Mouse (Mus musculus): ENCODE measurements around the gene Cybc1. TPM values are rescaled to one million over a fixed set of nuclear protein-coding genes. Genes with fewer than 3 reads are reported as not detected.

The Cybc1 gene
- 26.9 and 27.4 TPM in 2 replicates for polyA plus RNA-seq (2015; fragmentation: Nextera tagmentation; extraction: Ambion mirVana)

DNA sequence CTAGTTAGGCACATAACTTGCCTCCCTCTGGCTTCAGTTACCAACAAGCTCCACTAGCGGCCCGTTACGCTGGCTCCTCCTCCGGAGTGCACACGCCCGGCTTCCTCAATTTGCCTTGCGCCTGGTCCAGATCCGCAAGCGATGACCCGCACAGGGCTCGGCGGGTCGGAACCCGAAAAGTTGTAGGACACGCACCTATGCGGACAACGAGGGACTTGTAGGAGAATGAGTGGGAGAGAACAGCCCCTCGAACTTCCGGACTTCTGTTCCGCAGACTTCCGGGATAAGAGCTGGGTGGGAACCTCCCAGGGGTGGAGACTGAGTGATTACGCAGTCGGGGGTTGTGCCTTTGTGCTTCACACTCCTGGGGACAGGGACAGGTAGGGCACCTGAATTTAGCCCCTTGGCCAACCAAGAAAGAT is at the start of gene Cybc1:
Gene Cybc1, minus strand, starts transcription at position 305 of the 422 bp plus-strand sequence.
- ATAC-seq (ENCODE audit: low FRiP score, low TSS enrichment) = peak; percentile 85
- TF ChIP-seq EP300 (optimal IDR thresholded peaks at IDR 0.05) = no peak
- TF ChIP-seq CTCF (IDR thresholded peaks at IDR 0.05; ENCODE audit: low read depth) = no peak
- H3K4me1 ChIP-seq (replicated peaks; ENCODE audit: control insufficient read depth, insufficient read depth) = peaks cover 6% of the 10 kb centered on the region; the same call in 1 of the 2 replicates
- H3K9ac ChIP-seq (ENCODE audit: low read length) = peak within 1 kb of the TSS; percentile 63
- peak within 1 kb of the TSS; percentile 57 for H3K4me3 ChIP-seq (ENCODE audit: low read depth, low read length)
- peak within 1 kb of the TSS; percentile 84 for H3K27ac ChIP-seq (replicated peaks)
- peak; percentile 86 for DNase-seq (ENCODE audit: low spot score)
- no peaks in the 10 kb centered on the region for H3K27me3 ChIP-seq (ENCODE audit: control insufficient read depth, insufficient read depth, low read length)
- H3K9me3 ChIP-seq (ENCODE audit: control insufficient read depth, low read length) = no peaks in the 10 kb centered on the region
- H3K4me2 ChIP-seq (replicated peaks; ENCODE audit: low read depth) = peak within 1 kb of the TSS; percentile 77
- H3K36me3 ChIP-seq (ENCODE audit: control insufficient read depth, insufficient read depth, low read length) = peaks cover 11% of the 10 kb centered on the region; the same call in 1 of the 2 replicates
- WGBS = under 1% methylated on average over 23 of the region's 23 CpGs

DNA sequence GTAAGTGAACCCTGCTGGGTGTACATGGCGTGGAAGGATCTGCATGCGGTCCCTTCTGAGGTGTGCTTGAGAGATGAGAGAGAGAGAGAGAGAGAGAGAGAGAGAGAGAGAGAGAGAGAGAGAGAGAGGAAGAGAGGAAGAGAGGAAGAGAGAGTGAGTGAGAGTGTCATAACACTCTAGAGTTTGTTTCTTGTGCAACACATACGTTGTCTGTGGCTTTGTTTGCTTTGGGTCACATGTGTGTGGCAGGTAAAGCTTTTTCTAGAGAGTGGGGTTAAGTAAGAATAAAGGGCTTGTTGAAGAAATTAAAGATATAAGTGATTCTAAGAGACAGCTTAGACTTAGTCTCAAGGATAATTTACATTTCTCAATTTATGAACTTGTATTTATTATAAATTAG is 48.9 kb upstream of the Cybc1 start:
- Histone ChIP-seq H3K4me3 (ENCODE audit: low read depth, low read length) (no peak overlapping the region), H3K36me3 (ENCODE audit: control insufficient read depth, insufficient read depth, low read length) (no peaks in the 10 kb centered on the region; the same call in 1 of the 2 replicates), H3K9ac (ENCODE audit: low read length) (no peak overlapping the region), H3K4me2 (replicated peaks; ENCODE audit: low read depth) (no peak overlapping the region), H3K4me1 (replicated peaks; ENCODE audit: control insufficient read depth, insufficient read depth) (no peaks in the 10 kb centered on the region), H3K27ac (replicated peaks) (no peak overlapping the region), H3K27me3 (ENCODE audit: control insufficient read depth, insufficient read depth, low read length) (no peaks in the 10 kb centered on the region), H3K9me3 (ENCODE audit: control insufficient read depth, low read length) (no peaks in the 10 kb centered on the region)
- no peak for ATAC-seq (ENCODE audit: low FRiP score, low TSS enrichment)
- DNase-seq (ENCODE audit: low spot score) = no peak
- no peak for TF ChIP-seq CTCF (IDR thresholded peaks at IDR 0.05; ENCODE audit: low read depth)
- TF ChIP-seq EP300 (optimal IDR thresholded peaks at IDR 0.05) = no peak
- WGBS = 74% methylated on average over 3 of the region's 3 CpGs

DNA sequence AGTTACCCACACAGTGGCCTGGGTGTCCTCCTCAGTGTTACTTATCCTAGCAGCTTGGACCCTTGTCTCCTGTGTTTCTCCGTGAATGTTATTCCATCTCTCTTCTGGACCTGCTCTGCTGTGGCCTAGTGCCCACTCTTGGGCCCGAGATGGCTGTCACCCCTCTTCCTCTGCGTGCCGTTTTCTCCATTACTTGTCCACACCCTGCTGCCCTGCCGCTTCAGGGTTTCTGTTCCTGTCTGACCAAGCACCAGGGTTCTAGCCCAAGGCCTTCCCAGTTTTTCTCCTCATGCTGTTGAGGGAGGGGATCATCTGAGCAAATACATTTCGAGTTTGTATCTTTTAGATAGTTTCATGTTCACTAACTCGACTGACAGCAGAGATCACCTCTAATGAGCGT is 48.4 kb upstream of the Cybc1 start:
- 91% methylated on average over 8 of the region's 8 CpGs for WGBS
- H3K27me3 ChIP-seq (ENCODE audit: control insufficient read depth, insufficient read depth, low read length) = no peaks in the 10 kb centered on the region

DNA sequence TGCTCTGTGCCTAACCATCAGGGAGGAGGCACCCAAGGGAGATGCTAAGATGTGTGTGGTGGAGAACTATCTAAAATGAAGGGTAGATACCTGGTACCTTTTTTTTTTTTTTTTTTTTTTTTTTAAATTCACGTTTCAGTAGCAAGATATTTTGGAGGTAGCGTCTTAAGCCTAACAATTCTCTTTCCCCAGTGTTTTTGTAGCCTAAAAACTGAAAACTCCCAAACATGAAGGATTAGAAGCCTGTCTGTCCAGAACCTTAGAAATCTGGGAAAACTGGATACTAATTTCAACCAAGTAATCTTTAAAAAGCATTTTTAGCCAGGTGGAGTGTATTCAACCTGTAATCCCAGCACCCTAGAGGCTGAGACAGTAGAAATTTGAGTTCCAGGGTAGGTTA is 32.0 kb upstream of the Cybc1 start:
- ATAC-seq (ENCODE audit: low FRiP score, low TSS enrichment) (no peak), DNase-seq (ENCODE audit: low spot score) (no peak)
- H3K4me2 ChIP-seq (replicated peaks; ENCODE audit: low read depth) = peak overlapping the region; percentile 86
- H3K27ac ChIP-seq (replicated peaks) = no peak overlapping the region
- H3K4me1 ChIP-seq (replicated peaks; ENCODE audit: control insufficient read depth, insufficient read depth) = 0 out of 2 replicates have a peak, but pooled peaks cover 3% of the 10 kb centered on the region
- 34% methylated on average over 2 of the region's 2 CpGs for WGBS
- H3K9ac ChIP-seq (ENCODE audit: low read length) = peak overlapping the region; percentile 95; the same call in 1 of the 2 replicates
- peak overlapping the region; percentile 90 for H3K4me3 ChIP-seq (ENCODE audit: low read depth, low read length)
- H3K27me3 ChIP-seq (ENCODE audit: control insufficient read depth, insufficient read depth, low read length) = no peaks in the 10 kb centered on the region
- TF ChIP-seq EP300 (optimal IDR thresholded peaks at IDR 0.05) = no peak
- TF ChIP-seq CTCF (IDR thresholded peaks at IDR 0.05; ENCODE audit: low read depth) = no peak
- H3K9me3 ChIP-seq (ENCODE audit: control insufficient read depth, low read length) = no peaks in the 10 kb centered on the region
- peaks cover 2% of the 10 kb centered on the region; the same call in 1 of the 2 replicates for H3K36me3 ChIP-seq (ENCODE audit: control insufficient read depth, insufficient read depth, low read length)

More for the DNA sequence above, 48.4 kb upstream of the Cybc1 start:
- Histone ChIP-seq H3K4me2 (replicated peaks; ENCODE audit: low read depth) (no peak overlapping the region), H3K27ac (replicated peaks) (no peak overlapping the region), H3K4me3 (ENCODE audit: low read depth, low read length) (no peak overlapping the region), H3K9me3 (ENCODE audit: control insufficient read depth, low read length) (no peaks in the 10 kb centered on the region), H3K36me3 (ENCODE audit: control insufficient read depth, insufficient read depth, low read length) (no peaks in the 10 kb centered on the region; the same call in 1 of the 2 replicates), H3K4me1 (replicated peaks; ENCODE audit: control insufficient read depth, insufficient read depth) (no peaks in the 10 kb centered on the region), H3K9ac (ENCODE audit: low read length) (no peak overlapping the region)
- DNase-seq (ENCODE audit: low spot score) (no peak), ATAC-seq (ENCODE audit: low FRiP score, low TSS enrichment) (no peak)
- no peak for TF ChIP-seq EP300 (optimal IDR thresholded peaks at IDR 0.05)
- TF ChIP-seq CTCF (IDR thresholded peaks at IDR 0.05; ENCODE audit: low read depth) = no peak

DNA sequence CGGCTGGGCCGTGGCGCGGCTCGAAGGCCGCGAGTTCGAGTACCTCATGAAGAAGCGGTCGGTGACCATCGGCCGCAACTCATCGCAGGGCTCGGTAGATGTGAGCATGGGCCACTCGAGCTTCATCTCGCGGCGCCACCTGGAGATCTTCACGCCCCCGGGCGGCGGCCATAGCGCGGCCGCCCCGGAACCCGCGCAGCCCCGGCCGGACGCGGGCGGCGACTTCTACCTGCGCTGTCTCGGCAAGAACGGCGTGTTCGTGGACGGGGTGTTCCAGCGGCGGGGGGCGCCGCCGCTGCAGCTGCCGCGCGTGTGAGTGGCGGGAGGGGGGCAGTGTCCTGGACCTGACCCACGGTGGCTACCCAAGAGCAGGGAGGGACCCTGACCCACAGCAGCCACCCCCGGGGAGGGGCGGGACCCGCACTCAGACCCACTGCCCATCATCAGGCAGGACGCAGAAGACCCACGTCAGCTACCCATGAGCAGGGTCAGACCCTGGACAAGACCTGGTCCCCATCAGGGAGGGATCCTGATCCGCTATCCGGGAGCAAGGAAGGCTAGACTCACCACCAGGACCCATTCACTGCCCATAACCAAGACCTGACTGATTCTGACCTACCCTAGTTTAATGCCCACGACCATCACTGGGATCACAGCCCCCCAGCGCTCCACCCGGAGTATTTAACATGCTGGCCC is 31.2 kb upstream of the Cybc1 start:
- Histone ChIP-seq H3K27me3 (ENCODE audit: control insufficient read depth, insufficient read depth, low read length) (no peaks in the 10 kb centered on the region), H3K4me2 (replicated peaks; ENCODE audit: low read depth) (peak overlapping the region; percentile 86), H3K9ac (ENCODE audit: low read length) (peak overlapping the region; percentile 95), H3K9me3 (ENCODE audit: control insufficient read depth, low read length) (no peaks in the 10 kb centered on the region), H3K4me3 (ENCODE audit: low read depth, low read length) (peak overlapping the region; percentile 90), H3K27ac (replicated peaks) (peak overlapping the region; percentile 84), H3K4me1 (replicated peaks; ENCODE audit: control insufficient read depth, insufficient read depth) (0 out of 2 replicates have a peak, but pooled peaks cover 3% of the 10 kb centered on the region), H3K36me3 (ENCODE audit: control insufficient read depth, insufficient read depth, low read length) (peaks cover 2% of the 10 kb centered on the region; the same call in 1 of the 2 replicates)
- DNase-seq (ENCODE audit: low spot score) = peak; percentile 38
- TF ChIP-seq CTCF (IDR thresholded peaks at IDR 0.05; ENCODE audit: low read depth) = 0 out of 2 replicates have a peak, but pooled peaks have one; percentile 1
- TF ChIP-seq EP300 (optimal IDR thresholded peaks at IDR 0.05) = no peak
- peak; percentile 24; the same call in 1 of the 2 replicates for ATAC-seq (ENCODE audit: low FRiP score, low TSS enrichment)
- WGBS = under 1% methylated on average over 51 of the region's 60 CpGs
